Mouse (Mus musculus) forebrain, embryonic 12.5 days (tissue): ENCODE data around the gene Zbtb8a. TPM values are rescaled to one million over a fixed set of nuclear protein-coding genes. Genes with fewer than 3 reads are reported as not detected.

Source experiments
- ATAC-seq: fragments of 200-750 bp; cut with Nextera tagmentation; 2 replicates; pipeline ENCODE4 v1.8.0; 2017; ENCODE audit warnings: moderate TSS enrichment; ENCODE audit not compliant: low FRiP score
- H3K27ac ChIP-seq: fragments of 300-500 bp; sonication (generic); 2 replicates; pipeline ENCODE4 v1.5.1; 2016; ENCODE audit warnings: mild to moderate bottlenecking
- H3K27me3 ChIP-seq: fragments of 300-500 bp; sonication (generic); 2 replicates; pipeline ENCODE4 v1.6.1; 2016; ENCODE audit warnings: mild to moderate bottlenecking
- H3K36me3 ChIP-seq: fragments of 300-500 bp; sonication (generic); replicated peaks from 2 replicates; pipeline ENCODE4 v1.6.1; 2016; ENCODE audit warnings: mild to moderate bottlenecking
- H3K4me1 ChIP-seq: fragments of 300-500 bp; sonication (generic); 2 replicates; pipeline ENCODE4 v1.6.1; 2016
- H3K4me2 ChIP-seq: fragments of 300-500 bp; sonication (generic); 2 replicates; pipeline ENCODE4 v1.6.1; 2016; ENCODE audit warnings: mild to moderate bottlenecking, moderate library complexity
- H3K4me3 ChIP-seq: fragments of 300-500 bp; sonication (generic); replicated peaks from 2 replicates; pipeline ENCODE4 v1.5.1; 2016; ENCODE audit warnings: mild to moderate bottlenecking
- H3K9ac ChIP-seq: fragments of 300-500 bp; sonication (generic); 2 replicates; pipeline ENCODE4 v1.6.1; 2016; ENCODE audit warnings: mild to moderate bottlenecking
- H3K9me3 ChIP-seq: fragments of 300-500 bp; sonication (generic); 2 replicates; pipeline ENCODE4 v1.6.1; 2016
- WGBS: fragments of 180-500 bp; shearing (Covaris S2); methylation state at CpG from one replicate; pipeline ENCODE4 v1.1.7; 2016; 5-methylcytosine and 5-hydroxymethylcytosine counted together
- polyA plus RNA-seq: library from polyadenylated mRNA; unstranded; fragments of >200 nt; fragmentation: Nextera tagmentation; extraction: Ambion mirVana; gene quantifications from 2 replicates; pipeline ENCODE4 v1.2.1, GENCODE M21; 2016

Gene Zbtb8a
- polyA plus RNA-seq, 1 experiment from 2014 or later: 10.9 TPM

DNA sequence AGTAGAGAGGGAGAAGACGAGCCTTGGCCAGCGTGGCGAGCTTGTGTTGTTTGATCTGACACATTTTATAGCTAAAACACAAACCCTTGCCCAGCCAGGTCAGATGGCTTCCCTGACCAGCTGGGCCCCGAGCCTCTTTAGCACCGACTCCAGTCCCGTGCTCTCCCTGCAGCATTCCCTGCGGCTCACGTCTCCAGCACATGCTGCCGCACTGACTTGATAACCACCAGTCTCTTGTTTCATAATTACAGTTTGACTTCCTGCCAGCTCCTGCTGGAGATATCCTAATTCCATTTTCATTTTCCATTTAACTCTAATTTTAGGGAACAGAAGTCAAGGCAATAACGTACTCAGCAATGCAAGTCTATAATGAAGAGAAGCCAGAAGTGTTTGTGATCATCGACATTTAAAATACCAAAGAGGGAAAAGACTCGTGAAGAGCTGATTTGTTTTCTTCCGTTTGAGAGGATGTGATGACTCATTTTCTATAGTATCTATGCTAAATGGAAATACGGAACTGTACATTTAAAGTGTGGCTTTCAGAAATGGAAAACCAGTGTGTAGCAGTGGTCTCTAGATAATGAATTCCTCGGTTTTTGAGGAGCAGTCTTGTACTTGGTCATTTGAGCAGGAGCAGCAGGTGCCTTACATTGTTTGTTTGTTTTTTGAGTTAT is 31.3 kb downstream of the Zbtb8a start:
- WGBS: 91% methylated on average over 15 of the region's 15 CpGs
- no peaks in the 10 kb centered on the region for H3K27me3 ChIP-seq
- no peak overlapping the region for H3K27ac ChIP-seq
- no peaks in the 10 kb centered on the region for H3K4me1 ChIP-seq
- no peaks in the 10 kb centered on the region for H3K9me3 ChIP-seq
- H3K4me2 ChIP-seq: no peak overlapping the region
- H3K4me3 ChIP-seq: no peak overlapping the region
- ATAC-seq: no peak
- H3K9ac ChIP-seq: no peak overlapping the region
- peaks cover 40% of the 10 kb centered on the region for H3K36me3 ChIP-seq

DNA sequence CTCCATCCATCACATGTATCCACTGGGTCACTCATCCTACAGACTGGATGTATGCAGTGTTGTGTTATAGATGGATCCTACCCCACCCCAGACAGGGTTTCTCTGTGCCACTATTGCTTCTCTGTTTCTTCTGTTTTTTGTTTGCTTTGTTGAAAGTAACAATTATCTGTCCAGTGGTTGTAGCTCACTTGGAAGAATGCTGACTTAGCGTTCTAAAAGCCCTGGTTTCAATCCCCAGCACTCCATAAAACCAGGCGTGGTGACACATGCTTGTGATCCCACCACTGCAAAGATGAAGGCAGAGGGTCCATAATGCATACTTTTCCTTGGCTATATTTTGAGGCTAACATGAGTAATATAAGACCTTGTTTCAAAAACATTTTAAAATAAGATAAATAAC is 35.2 kb downstream of the Zbtb8a start:
- no peak overlapping the region for H3K9ac ChIP-seq
- no peak overlapping the region for H3K27ac ChIP-seq
- no peak for ATAC-seq
- H3K4me1 ChIP-seq: no peaks in the 10 kb centered on the region
- WGBS: 87% methylated on average over 2 of the region's 2 CpGs
- H3K36me3 ChIP-seq: peaks cover 41% of the 10 kb centered on the region
- H3K4me2 ChIP-seq: no peak overlapping the region
- no peaks in the 10 kb centered on the region for H3K9me3 ChIP-seq
- no peak overlapping the region for H3K4me3 ChIP-seq
- no peaks in the 10 kb centered on the region for H3K27me3 ChIP-seq

DNA sequence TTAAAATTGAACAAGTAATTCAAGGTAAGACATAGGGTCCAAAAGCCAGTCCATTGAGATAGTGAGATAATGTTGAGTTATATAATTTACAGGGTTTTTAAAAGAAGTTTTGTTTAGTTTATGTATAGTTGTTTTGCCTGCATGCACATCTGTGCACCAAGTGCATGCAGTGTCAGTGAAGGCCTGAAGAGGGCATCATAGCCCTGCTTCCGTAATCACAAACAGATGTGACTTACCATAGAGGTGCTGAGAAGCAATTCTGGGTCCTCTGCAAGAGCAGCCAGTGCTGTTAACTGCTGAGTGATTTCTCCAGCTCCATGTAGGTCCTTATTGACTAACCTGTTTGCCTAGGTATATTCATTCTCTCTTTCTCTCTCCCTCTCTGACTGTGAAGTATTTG is 36.0 kb downstream of the Zbtb8a start:
- no peak for ATAC-seq
- 89% methylated on average over 1 of the region's 1 CpGs for WGBS
- H3K9me3 ChIP-seq: no peaks in the 10 kb centered on the region
- no peak overlapping the region for H3K9ac ChIP-seq
- H3K4me2 ChIP-seq: no peak overlapping the region
- peaks cover 39% of the 10 kb centered on the region for H3K36me3 ChIP-seq
- 0 out of 2 replicates have a peak, but pooled peaks cover 2% of the 10 kb centered on the region for H3K4me1 ChIP-seq
- no peak overlapping the region for H3K27ac ChIP-seq
- no peak overlapping the region for H3K4me3 ChIP-seq
- H3K27me3 ChIP-seq: no peaks in the 10 kb centered on the region

DNA sequence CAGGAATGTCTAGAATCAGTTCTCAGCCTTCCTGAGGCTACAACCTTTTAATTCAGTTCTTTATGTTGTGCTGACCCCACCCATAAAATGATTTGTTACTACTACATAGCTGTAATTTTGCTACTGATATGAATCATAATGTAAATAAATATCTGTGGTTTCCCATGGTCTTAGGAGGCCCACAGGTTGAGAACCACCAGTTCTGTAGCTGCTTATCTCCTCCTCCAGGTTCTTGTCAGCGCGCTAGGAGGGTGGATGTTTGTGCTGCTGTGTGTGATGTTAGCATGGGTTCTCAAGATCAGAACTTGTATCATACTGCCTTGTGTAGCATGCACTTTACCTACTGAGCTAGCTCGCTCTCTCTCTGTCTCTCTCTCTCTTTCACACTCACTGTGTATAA is 38.2 kb downstream of the Zbtb8a start:
- ATAC-seq: no peak
- no peak overlapping the region for H3K9ac ChIP-seq
- no peaks in the 10 kb centered on the region for H3K27me3 ChIP-seq
- peaks cover 28% of the 10 kb centered on the region for H3K36me3 ChIP-seq
- no peak overlapping the region for H3K4me2 ChIP-seq
- H3K9me3 ChIP-seq: no peaks in the 10 kb centered on the region
- WGBS: 96% methylated on average over 3 of the region's 3 CpGs
- 0 out of 2 replicates have a peak, but pooled peaks cover 5% of the 10 kb centered on the region for H3K4me1 ChIP-seq
- H3K4me3 ChIP-seq: no peak overlapping the region
- H3K27ac ChIP-seq: no peak overlapping the region

DNA sequence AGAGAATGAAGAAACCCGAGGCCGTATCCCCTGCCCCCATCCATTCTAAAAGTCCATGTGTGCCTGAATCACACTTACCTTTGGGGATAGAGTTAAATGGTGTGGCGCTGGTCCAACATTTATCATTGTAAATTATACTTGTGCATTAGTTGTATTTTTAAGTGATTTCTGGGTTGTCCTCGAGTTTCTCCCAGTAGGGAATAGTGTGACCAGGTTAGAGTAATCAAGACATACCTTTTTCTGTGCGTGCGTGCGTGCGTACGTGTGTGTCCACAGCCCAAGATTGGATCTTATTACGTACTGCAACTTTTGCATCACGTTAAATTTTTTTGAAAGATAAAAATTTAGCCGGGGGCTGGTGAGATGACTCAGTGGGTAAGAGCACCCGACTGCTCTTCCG is 41.6 kb downstream of the Zbtb8a start:
- Histone ChIP-seq H3K4me1 (peaks cover 32% of the 10 kb centered on the region), H3K27me3 (no peaks in the 10 kb centered on the region), H3K36me3 (peaks cover 21% of the 10 kb centered on the region), H3K4me2 (peak overlapping the region; percentile 91), H3K9ac (peak overlapping the region; percentile 77), H3K9me3 (no peaks in the 10 kb centered on the region), H3K4me3 (peak overlapping the region; percentile 96), H3K27ac (peak overlapping the region; percentile 98)
- whole genome bisulfite sequencing: 55% methylated on average over 14 of the region's 14 CpGs
- no peak for ATAC-seq

DNA sequence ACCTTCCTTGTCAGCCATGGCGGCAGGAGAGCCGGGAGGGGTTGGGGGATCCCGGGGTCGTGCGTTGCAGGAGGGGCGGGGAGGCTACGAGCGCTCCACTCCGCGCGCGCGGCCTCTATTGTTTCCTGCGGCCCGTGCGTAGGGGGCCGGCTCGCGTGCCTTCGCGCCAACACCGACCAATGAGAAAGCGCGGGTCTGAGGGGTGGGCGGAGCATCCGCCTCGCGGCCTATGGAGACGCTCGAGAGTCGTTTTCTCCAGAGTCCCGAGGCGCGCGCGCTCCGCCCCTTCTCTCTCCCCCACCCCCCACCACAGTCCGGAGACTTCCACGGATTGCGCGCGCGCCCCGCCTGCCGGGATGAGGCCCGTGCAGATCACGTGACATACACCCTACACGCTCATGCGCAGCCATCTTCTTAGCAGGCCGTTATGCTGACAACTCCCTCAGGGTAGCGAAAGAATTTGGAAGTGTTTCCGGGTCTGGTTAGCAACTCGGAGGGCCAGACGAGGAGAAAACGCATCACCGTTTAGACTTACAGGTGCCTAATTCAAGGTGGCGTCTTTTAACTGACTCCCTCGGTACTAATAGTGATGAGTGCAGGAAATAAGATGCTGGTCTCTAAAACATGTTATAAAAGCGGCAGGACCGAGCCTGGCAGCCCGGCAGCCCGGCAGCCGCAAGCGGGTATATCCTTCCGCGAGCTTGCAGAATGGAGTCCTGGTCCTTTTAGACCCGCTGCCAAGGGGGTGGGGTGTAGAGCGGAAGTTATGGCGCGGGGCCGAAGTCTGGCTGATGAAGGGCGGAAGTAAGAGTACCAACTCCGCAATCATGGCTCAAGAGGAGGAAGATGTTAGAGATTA is 42.5 kb downstream of the Zbtb8a start, which contains the start of the genes Rbbp4 and Zbtb8os:
Gene Rbbp4, minus strand, starts transcription at position 155 of the 859 bp plus-strand sequence.
Gene Zbtb8os, plus strand, starts transcription at position 480 of the 859 bp plus-strand sequence.
- ATAC-seq: peak; percentile 99
- Histone ChIP-seq H3K36me3 (peaks cover 29% of the 10 kb centered on the region), H3K4me2 (peak within 1 kb of the TSS; percentile 91), H3K27ac (peak within 1 kb of the TSS; percentile 98), H3K4me1 (peaks cover 40% of the 10 kb centered on the region), H3K9ac (peak within 1 kb of the TSS; percentile 88), H3K4me3 (peak within 1 kb of the TSS; percentile 96), H3K27me3 (no peaks in the 10 kb centered on the region), H3K9me3 (no peaks in the 10 kb centered on the region)
- under 1% methylated on average over 70 of the region's 73 CpGs for WGBS

DNA sequence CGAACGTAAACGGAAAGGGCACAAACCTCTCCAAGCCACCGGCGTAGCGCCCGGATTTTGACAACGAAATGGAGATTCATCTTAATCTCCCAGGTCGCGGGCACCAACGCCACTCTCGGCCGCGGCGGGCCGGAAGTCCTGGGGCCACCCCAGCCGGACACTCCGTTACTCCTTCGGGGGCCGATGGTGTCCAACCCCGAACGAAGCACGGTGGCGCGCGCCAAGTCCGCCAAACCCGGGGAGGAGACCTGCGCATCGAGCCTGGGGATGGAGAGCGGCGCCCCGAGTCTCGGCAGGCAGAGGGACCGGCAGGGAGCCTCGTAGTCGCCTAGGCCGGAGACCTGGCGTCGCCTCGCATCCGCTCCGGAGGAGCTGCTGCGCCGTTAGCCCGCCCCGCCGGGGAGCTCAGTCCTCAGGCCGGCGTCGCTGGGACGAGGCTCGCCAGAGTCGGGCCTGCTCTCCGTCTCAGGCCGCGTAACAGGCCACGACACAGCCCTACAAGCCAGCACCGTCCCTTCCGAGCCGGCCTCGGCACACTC is 43.2 kb downstream of the Zbtb8a start:
- H3K4me3 ChIP-seq: peak overlapping the region; percentile 96
- peak overlapping the region; percentile 88 for H3K9ac ChIP-seq
- H3K27ac ChIP-seq: peak overlapping the region; percentile 96
- no peaks in the 10 kb centered on the region for H3K27me3 ChIP-seq
- H3K36me3 ChIP-seq: peaks cover 35% of the 10 kb centered on the region
- 1% methylated on average over 62 of the region's 62 CpGs for WGBS
- H3K4me2 ChIP-seq: peak overlapping the region; percentile 63
- peaks cover 42% of the 10 kb centered on the region for H3K4me1 ChIP-seq
- H3K9me3 ChIP-seq: no peaks in the 10 kb centered on the region
- ATAC-seq: peak; percentile 24

DNA sequence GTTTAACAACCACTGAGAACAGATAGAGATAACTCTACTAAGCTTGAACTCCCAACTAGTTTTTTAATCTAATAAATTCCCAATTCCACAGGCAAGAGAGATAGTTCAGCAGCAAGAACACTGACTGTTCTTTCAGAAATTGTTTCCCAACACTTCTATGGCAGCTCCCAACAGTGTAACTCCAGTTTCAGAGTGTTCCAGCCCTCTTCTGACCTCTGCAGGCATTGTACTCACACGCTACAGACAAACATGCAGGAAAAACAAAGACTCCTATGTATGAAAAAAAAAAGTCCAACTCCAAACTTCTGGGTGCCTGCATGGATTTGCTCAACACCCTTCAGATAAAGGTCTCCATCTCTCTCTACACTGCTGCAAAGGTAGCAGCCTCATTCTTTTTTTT is 45.1 kb downstream of the Zbtb8a start:
- H3K27me3 ChIP-seq: no peaks in the 10 kb centered on the region
- H3K9me3 ChIP-seq: no peaks in the 10 kb centered on the region
- H3K4me2 ChIP-seq: peak overlapping the region; percentile 63
- peak overlapping the region; percentile 96 for H3K4me3 ChIP-seq
- 39% methylated on average over 1 of the region's 1 CpGs for WGBS
- no peak overlapping the region for H3K27ac ChIP-seq
- peak overlapping the region; percentile 18; the same call in 1 of the 2 replicates for H3K9ac ChIP-seq
- H3K36me3 ChIP-seq: peaks cover 51% of the 10 kb centered on the region
- H3K4me1 ChIP-seq: peaks cover 42% of the 10 kb centered on the region
- ATAC-seq: no peak

DNA sequence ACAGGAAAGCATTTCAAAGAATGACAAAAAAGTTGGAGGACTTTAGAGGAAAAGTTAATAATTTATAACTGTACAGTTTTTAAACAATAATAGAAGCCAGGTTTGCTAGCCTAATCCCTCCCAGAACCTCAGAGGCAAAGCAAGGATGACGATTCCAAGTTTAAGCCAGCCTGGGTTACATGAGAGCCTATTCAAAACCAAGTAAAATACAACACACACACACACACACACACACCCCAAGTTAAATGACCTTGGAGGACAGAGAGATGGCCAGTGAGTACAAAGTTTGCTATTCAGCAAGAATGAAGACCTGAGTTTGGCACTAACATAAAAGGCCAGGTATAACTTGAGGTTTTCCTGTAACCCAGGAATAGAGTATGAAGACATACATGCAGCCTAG is 51.7 kb downstream of the Zbtb8a start:
- Histone ChIP-seq H3K9ac (no peak overlapping the region), H3K4me2 (no peak overlapping the region), H3K27me3 (no peaks in the 10 kb centered on the region), H3K9me3 (no peaks in the 10 kb centered on the region), H3K4me1 (peaks cover 13% of the 10 kb centered on the region), H3K36me3 (peaks cover 75% of the 10 kb centered on the region), H3K27ac (no peak overlapping the region), H3K4me3 (no peak overlapping the region)
- WGBS: 80% methylated on average over 1 of the region's 1 CpGs
- no peak for ATAC-seq

DNA sequence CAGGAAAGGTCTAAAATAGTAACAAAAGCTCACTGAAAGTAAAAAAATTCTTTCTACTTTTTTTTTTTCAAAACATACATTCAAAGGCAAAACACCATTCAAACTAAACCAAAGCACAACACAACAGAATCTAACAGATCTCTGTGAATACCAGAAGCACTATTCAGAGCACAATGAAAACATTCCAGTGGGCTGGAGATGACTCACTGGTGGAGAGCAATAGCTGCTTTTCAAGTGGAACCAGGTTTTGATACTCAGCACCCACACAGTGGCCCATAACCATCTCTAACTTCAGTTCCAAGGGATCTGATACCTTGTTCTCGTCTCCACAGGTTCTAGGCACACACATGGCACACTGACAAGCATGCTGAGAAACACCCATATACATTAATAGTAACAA is 53.2 kb downstream of the Zbtb8a start:
- no peaks in the 10 kb centered on the region for H3K9me3 ChIP-seq
- no peak overlapping the region for H3K4me2 ChIP-seq
- H3K9ac ChIP-seq: no peak overlapping the region
- H3K27ac ChIP-seq: no peak overlapping the region
- no peak overlapping the region for H3K4me3 ChIP-seq
- H3K27me3 ChIP-seq: no peaks in the 10 kb centered on the region
- 93% methylated on average over 1 of the region's 1 CpGs for WGBS
- peaks cover 76% of the 10 kb centered on the region for H3K36me3 ChIP-seq
- peaks cover 5% of the 10 kb centered on the region for H3K4me1 ChIP-seq
- ATAC-seq: no peak

DNA sequence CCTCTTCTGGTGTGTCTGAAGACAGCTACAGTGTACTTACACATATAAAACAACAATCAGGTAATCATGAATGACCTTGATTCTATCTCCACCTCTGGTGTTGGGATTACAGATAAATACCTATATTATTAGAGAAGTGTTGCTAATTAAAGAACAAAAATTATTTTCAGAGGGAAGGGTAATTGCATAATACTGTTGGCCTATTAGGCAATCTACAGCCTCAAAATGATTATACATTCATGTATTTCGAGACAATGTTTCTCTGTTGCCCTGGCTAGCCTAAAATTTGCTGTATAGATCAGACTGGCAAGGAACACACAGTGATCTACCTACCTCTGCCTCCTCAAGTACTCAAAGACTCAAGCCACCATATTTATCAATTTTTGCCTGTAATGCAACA is 54.4 kb downstream of the Zbtb8a start:
- Histone ChIP-seq H3K4me2 (no peak overlapping the region), H3K4me3 (no peak overlapping the region), H3K27me3 (no peaks in the 10 kb centered on the region), H3K36me3 (peaks cover 77% of the 10 kb centered on the region), H3K4me1 (peaks cover 5% of the 10 kb centered on the region), H3K9me3 (no peaks in the 10 kb centered on the region), H3K9ac (no peak overlapping the region), H3K27ac (no peak overlapping the region)
- ATAC-seq: no peak
- WGBS: 94% methylated on average over 1 of the region's 1 CpGs

DNA sequence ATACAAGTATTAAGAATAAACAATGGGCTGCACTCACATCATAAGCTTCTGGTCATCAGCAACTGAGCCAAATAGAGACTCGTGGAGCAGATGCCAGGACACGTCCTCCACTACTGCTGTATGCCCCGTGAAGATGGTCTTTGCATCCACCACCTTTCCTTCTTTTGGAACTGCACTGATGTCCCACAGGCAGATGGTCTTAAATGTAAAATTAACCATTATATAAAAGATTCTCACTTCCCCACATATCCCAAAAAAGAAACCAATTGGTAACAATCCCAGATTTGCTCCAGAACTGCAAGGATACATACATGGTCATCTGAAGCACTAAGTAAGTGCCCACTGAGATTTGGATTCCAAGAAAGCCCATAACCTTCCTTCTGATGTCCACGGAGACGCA is 55.9 kb downstream of the Zbtb8a start:
- WGBS: 91% methylated on average over 5 of the region's 5 CpGs
- Histone ChIP-seq H3K4me3 (no peak overlapping the region), H3K27ac (no peak overlapping the region), H3K9ac (no peak overlapping the region), H3K4me2 (no peak overlapping the region), H3K9me3 (no peaks in the 10 kb centered on the region), H3K36me3 (peaks cover 77% of the 10 kb centered on the region), H3K27me3 (no peaks in the 10 kb centered on the region), H3K4me1 (peaks cover 5% of the 10 kb centered on the region)
- ATAC-seq: no peak
